ENCODE assay signal across 8 mouse cellular contexts in genomic region chr10:119454668-119455542, GRCm38 (mm10). TPM values are rescaled to one million over a fixed set of nuclear protein-coding genes. Genes with fewer than 3 reads are reported as not detected.
DNase-seq lines count a peak whose midpoint lies in the region; ATAC-seq and TF ChIP-seq lines count a peak whose summit lies in the region.

No protein-coding gene starts in this region.

- peak overlapping the region; percentile 47 for H3K4me3 ChIP-seq in testis, adult 2 months (ENCODE audit: control insufficient read depth, low read depth, low read length)
- H3K4me3 ChIP-seq in hindbrain, postnatal 0 days (ENCODE audit: low read length), result peak overlapping the region; percentile 88
- peak overlapping the region; percentile 66 for H3K4me3 ChIP-seq in midbrain, embryonic 13.5 days (replicated peaks)

- H3K27ac ChIP-seq in testis, adult 2 months (ENCODE audit: control insufficient read depth, insufficient read depth, low read depth, low read length), result peak overlapping the region; percentile 36; the same call in 1 of the 2 replicates
- H3K27ac ChIP-seq in hindbrain, postnatal 0 days, result peak overlapping the region; percentile 79
- H3K27ac ChIP-seq in midbrain, embryonic 13.5 days, result peak overlapping the region; percentile 88; the same call in 1 of the 2 replicates

- peak overlapping the region; percentile 78 for H3K9ac ChIP-seq in hindbrain, postnatal 0 days (replicated peaks; ENCODE audit: low read length)
- H3K9ac ChIP-seq in midbrain, embryonic 13.5 days (replicated peaks), result peak overlapping the region; percentile 77

- no peak for TF ChIP-seq CTCF in testis, adult 2 months (IDR thresholded peaks at IDR 0.05; ENCODE audit: control insufficient read depth, insufficient read depth, insufficient replicate concordance, low read depth, low read length)
- no peak for TF ChIP-seq CTCF in hindbrain, postnatal 0 days (IDR thresholded peaks at IDR 0.05; ENCODE audit: low read depth)

- WGBS in hindbrain, postnatal 0 days, result under 1% methylated on average over 29 of the region's 31 CpGs
- under 1% methylated on average over 30 of the region's 31 CpGs for WGBS in midbrain, embryonic 13.5 days

- H3K4me1 ChIP-seq in testis, adult 2 months (ENCODE audit: control insufficient read depth, insufficient read depth, low read length), result peaks cover 12% of the 10 kb centered on the region
- H3K4me1 ChIP-seq in hindbrain, postnatal 0 days (ENCODE audit: insufficient read depth, low read length), result peaks cover 9% of the 10 kb centered on the region; the same call in 1 of the 2 replicates
- peaks cover 20% of the 10 kb centered on the region for H3K4me1 ChIP-seq in midbrain, embryonic 13.5 days (replicated peaks)

- DNase-seq in frontal cortex, adult 2 months (ENCODE audit: extremely low spot score in 1 of 2, low spot score in 1 of 2), result no peak
- no peak for DNase-seq in testis, postnatal 10 days (ENCODE audit: low spot score)
- peak; percentile 51 for DNase-seq in hindbrain, postnatal 0 days (ENCODE audit: low spot score)
- no peak for DNase-seq in urinary bladder, postnatal 36 days (ENCODE audit: low spot score in 2 of 2)
- no peak for DNase-seq in spleen, postnatal 14 days (ENCODE audit: low spot score in 2 of 2)

- H3K36me3 ChIP-seq in testis, adult 2 months (ENCODE audit: control insufficient read depth, insufficient read depth, low read length), result no peaks in the 10 kb centered on the region
- H3K36me3 ChIP-seq in hindbrain, postnatal 0 days (ENCODE audit: insufficient read depth, low read length), result no peaks in the 10 kb centered on the region
- no peaks in the 10 kb centered on the region for H3K36me3 ChIP-seq in midbrain, embryonic 13.5 days

- ATAC-seq in frontal cortex, adult (ENCODE audit: low TSS enrichment), result 0 out of 2 replicates have a peak, but pooled peaks have one; percentile 15
- peak; percentile 10; the same call in 1 of the 2 replicates for ATAC-seq in hindbrain, postnatal 0 days
- ATAC-seq in midbrain, embryonic 13.5 days, result peak; percentile 35

- 0 out of 2 replicates have a peak, but pooled peaks cover 4% of the 10 kb centered on the region for H3K27me3 ChIP-seq in testis, adult 2 months (ENCODE audit: control insufficient read depth, insufficient read depth, low read length)
- no peaks in the 10 kb centered on the region for H3K27me3 ChIP-seq in hindbrain, postnatal 0 days (ENCODE audit: insufficient read depth, low read length)
- peaks cover 7% of the 10 kb centered on the region for H3K27me3 ChIP-seq in midbrain, embryonic 13.5 days

- TF ChIP-seq POLR2A in testis, adult 2 months (IDR thresholded peaks at IDR 0.05; ENCODE audit: control insufficient read depth, low read depth, low read length), result no peak

- peak overlapping the region; percentile 95 for H3K4me2 ChIP-seq in hindbrain, postnatal 0 days (ENCODE audit: low read depth, low read length)
- H3K4me2 ChIP-seq in midbrain, embryonic 13.5 days (replicated peaks), result peak overlapping the region; percentile 84

- H3K9me3 ChIP-seq in hindbrain, postnatal 0 days (ENCODE audit: low read length), result no peaks in the 10 kb centered on the region
- no peaks in the 10 kb centered on the region for H3K9me3 ChIP-seq in midbrain, embryonic 13.5 days

RNA-seq across cellular contexts. Expression of gene Grip1, which starts 1.3 kb away (rescaled TPM):
- 19.0 and 19.6 TPM in 2 replicates for polyA plus RNA-seq in frontal cortex, adult 2 months (2012; rRNA removed)
- polyA plus RNA-seq in testis, adult 2 months (2012; rRNA removed), result 80.8 and 84.3 TPM in 2 replicates
- 31.2 and 38.1 TPM in 2 replicates for total RNA-seq in hindbrain, postnatal 0 days (2014; rRNA removed)
- polyA plus RNA-seq in hindbrain, postnatal 0 days (2015; fragmentation: Nextera tagmentation; extraction: Ambion mirVana), result 14.3 and 15.1 TPM in 2 replicates
- polyA plus RNA-seq in midbrain, embryonic 13.5 days (2015; fragmentation: Nextera tagmentation; extraction: Ambion mirVana), result 14.4 and 16.0 TPM in 2 replicates

Comparison
In these comparisons a context has a peak if more than half of its experiments do, and no peak if none do; other contexts are left out.
1. H3K27ac ChIP-seq: peak in every context shown above with its lines; median percentile 88 in midbrain, embryonic 13.5 days; 79 in hindbrain, postnatal 0 days; 36 in testis, adult 2 months.